Mouse (Mus musculus) erythroblast, embryonic 14.5 days (primary cell): ENCODE data around the gene Son.

Experiments
- GATA1 ChIP-seq: IDR thresholded peaks from 2 replicates; pipeline ENCODE4 v1.6.1; 2012; ENCODE audit warnings: low read length, inconsistent platforms, mixed read lengths
- TAL1 ChIP-seq: IDR thresholded peaks from 3 replicates; pipeline ENCODE4 v1.6.1; 2012; ENCODE audit warnings: low read length, inconsistent platforms, mixed read lengths

- TF ChIP-seq GATA1 (no peak), TAL1 (no peak)
Observed at GRCm38 (mm10) chr16:91655285-91655684, 8.0 kb downstream of the Son start.
